Comparison of ENCODE assay signal across 20 mouse cellular contexts in genomic region chr4:139270168-139270567, GRCm38 (mm10). TPM values are rescaled to one million over a fixed set of nuclear protein-coding genes. Genes with fewer than 3 reads are reported as not detected.
A peak's percentile ranks its signal among the peaks of the same experiment; 100 is the strongest.
DNase-seq lines count a peak whose midpoint lies in the region; ATAC-seq lines count a peak whose summit lies in the region.
"Had no signal": no experiment of that assay in that cellular context is flagged by ENCODE, and none has a peak within 500 bp of the region (broad histone marks: within the 10 kb centered on the region; RNA-seq: fewer than 3 reads in every experiment).

No protein-coding gene starts in this region.

- H3K27me3 ChIP-seq in embryonic facial prominence, embryonic 12.5 days = no peaks in the 10 kb centered on the region
- H3K27me3 ChIP-seq in limb, embryonic 13.5 days = no peaks in the 10 kb centered on the region
- H3K27me3 ChIP-seq in kidney, embryonic 16.5 days (ENCODE audit: insufficient read depth, low read length) = no peaks in the 10 kb centered on the region
- H3K27me3 ChIP-seq: intestine, embryonic 15.5 days; liver, embryonic 12.5 days had no signal

- WGBS in embryonic facial prominence, embryonic 12.5 days = 58% methylated on average over 3 of the region's 3 CpGs
- 57% methylated on average over 3 of the region's 3 CpGs for WGBS in limb, embryonic 13.5 days
- WGBS in kidney, embryonic 16.5 days = 83% methylated on average over 3 of the region's 3 CpGs

- ATAC-seq in cerebellum, adult (ENCODE audit: insufficient number of reproducible peaks, low FRiP score, low TSS enrichment) = peak; percentile 53; the same call in 1 of the 2 replicates
- ATAC-seq in embryonic facial prominence, embryonic 12.5 days (ENCODE audit: insufficient number of reproducible peaks, insufficient read depth, low FRiP score, low TSS enrichment) = no peak
- ATAC-seq in limb, embryonic 13.5 days (ENCODE audit: low FRiP score, low read depth) = no peak
- no peak for ATAC-seq in kidney, embryonic 16.5 days (ENCODE audit: low FRiP score, low TSS enrichment)
- ATAC-seq: forebrain, embryonic 14.5 days; hindbrain, embryonic 16.5 days; intestine, embryonic 15.5 days; liver, embryonic 12.5 days had no signal

- DNase-seq in cerebellum, postnatal 4 days (ENCODE audit: low spot score in 2 of 2) = no peak
- peak; percentile 85 for DNase-seq in cerebellum, adult 9-10 months
- no peak for DNase-seq in c-Kit-positive CD71-positive TER-119-positive erythroid progenitor cells, embryonic 14.5 days (ENCODE audit: low spot score)
- no peak for DNase-seq in thymus, postnatal 0 days (ENCODE audit: low spot score)
- DNase-seq: adrenal gland, postnatal 14 days; left cerebral cortex, postnatal 4 days; lung, adult 18-20 months; lung, postnatal 10 days; right cerebral cortex, adult 18-20 months; thymus, postnatal 14 days had no signal

- no peak overlapping the region for H3K9ac ChIP-seq in embryonic facial prominence, embryonic 12.5 days
- H3K9ac ChIP-seq in limb, embryonic 13.5 days = no peak overlapping the region
- H3K9ac ChIP-seq in kidney, embryonic 16.5 days (replicated peaks; ENCODE audit: low read length) = no peak overlapping the region
- H3K9ac ChIP-seq: intestine, embryonic 15.5 days; liver, embryonic 12.5 days had no signal

- H3K27ac ChIP-seq in embryonic facial prominence, embryonic 12.5 days = peak overlapping the region; percentile 88
- peak overlapping the region; percentile 78; the same call in 1 of the 2 replicates for H3K27ac ChIP-seq in limb, embryonic 13.5 days
- H3K27ac ChIP-seq in kidney, embryonic 16.5 days (ENCODE audit: low read length) = no peak overlapping the region
- H3K27ac ChIP-seq: heart, embryonic 10.5 days; intestine, embryonic 15.5 days; liver, embryonic 12.5 days; midbrain, embryonic 10.5 days had no signal

- no peak overlapping the region for H3K4me3 ChIP-seq in embryonic facial prominence, embryonic 12.5 days
- H3K4me3 ChIP-seq in limb, embryonic 13.5 days = no peak overlapping the region
- no peak overlapping the region for H3K4me3 ChIP-seq in kidney, embryonic 16.5 days (ENCODE audit: low read length)
- H3K4me3 ChIP-seq: heart, embryonic 10.5 days; intestine, embryonic 15.5 days; liver, embryonic 12.5 days; midbrain, embryonic 10.5 days had no signal

- peaks cover 58% of the 10 kb centered on the region for H3K4me1 ChIP-seq in embryonic facial prominence, embryonic 12.5 days
- peaks cover 84% of the 10 kb centered on the region for H3K4me1 ChIP-seq in limb, embryonic 13.5 days
- no peaks in the 10 kb centered on the region for H3K4me1 ChIP-seq in kidney, embryonic 16.5 days (ENCODE audit: insufficient read depth, low read length)
- H3K4me1 ChIP-seq: intestine, embryonic 15.5 days; liver, embryonic 12.5 days; midbrain, embryonic 10.5 days had no signal

- no peak overlapping the region for H3K4me2 ChIP-seq in embryonic facial prominence, embryonic 12.5 days (replicated peaks)
- no peak overlapping the region for H3K4me2 ChIP-seq in limb, embryonic 13.5 days (replicated peaks)
- no peak overlapping the region for H3K4me2 ChIP-seq in kidney, embryonic 16.5 days (replicated peaks; ENCODE audit: low read depth, low read length)
- H3K4me2 ChIP-seq: intestine, embryonic 15.5 days; liver, embryonic 12.5 days had no signal

- peaks cover 18% of the 10 kb centered on the region for H3K36me3 ChIP-seq in embryonic facial prominence, embryonic 12.5 days
- H3K36me3 ChIP-seq in limb, embryonic 13.5 days = peaks cover 34% of the 10 kb centered on the region
- H3K36me3 ChIP-seq in kidney, embryonic 16.5 days (ENCODE audit: insufficient read depth, low read length) = peaks cover 18% of the 10 kb centered on the region

- no peaks in the 10 kb centered on the region for H3K9me3 ChIP-seq in embryonic facial prominence, embryonic 12.5 days
- H3K9me3 ChIP-seq in limb, embryonic 13.5 days = no peaks in the 10 kb centered on the region
- H3K9me3 ChIP-seq in kidney, embryonic 16.5 days (ENCODE audit: low read length) = no peaks in the 10 kb centered on the region
- H3K9me3 ChIP-seq: heart, embryonic 10.5 days; intestine, embryonic 15.5 days; liver, embryonic 12.5 days; midbrain, embryonic 10.5 days had no signal

RNA-seq across cellular contexts. Expression of gene Pqlc2, which starts 40.3 kb away (rescaled TPM):
- polyA plus RNA-seq in embryonic facial prominence, embryonic 12.5 days (2016; fragmentation: Nextera tagmentation; extraction: Ambion mirVana) = 15.0 and 17.0 TPM in 2 replicates
- polyA plus RNA-seq in limb, embryonic 13.5 days (2015; fragmentation: Nextera tagmentation; extraction: Ambion mirVana) = 16.9 and 18.0 TPM in 2 replicates
- polyA plus RNA-seq in kidney, embryonic 16.5 days (2015; fragmentation: Nextera tagmentation; extraction: Ambion mirVana) = 16.9 and 17.6 TPM in 2 replicates
- polyA plus RNA-seq in thymus, postnatal 0 days (2015; fragmentation: Nextera tagmentation; extraction: Ambion mirVana) = 13.5 and 14.5 TPM in 2 replicates

RNA-seq across cellular contexts. Expression of gene Akr7a5, which starts 40.4 kb away (rescaled TPM):
- polyA plus RNA-seq in embryonic facial prominence, embryonic 12.5 days (2016; fragmentation: Nextera tagmentation; extraction: Ambion mirVana) = 134 TPM in 2 replicates
- polyA plus RNA-seq in limb, embryonic 13.5 days (2015; fragmentation: Nextera tagmentation; extraction: Ambion mirVana) = 120 and 124 TPM in 2 replicates
- polyA plus RNA-seq in kidney, embryonic 16.5 days (2015; fragmentation: Nextera tagmentation; extraction: Ambion mirVana) = 201 and 210 TPM in 2 replicates
- polyA plus RNA-seq in thymus, postnatal 0 days (2015; fragmentation: Nextera tagmentation; extraction: Ambion mirVana) = 68.9 and 75.5 TPM in 2 replicates
